Mouse (Mus musculus): ENCODE measurements around the gene Ackr4.

GRCm38 (mm10) chr9:104098256-104098655 is 28.5 kb downstream of the Ackr4 start:
- TF ChIP-seq CTCF (IDR thresholded peaks at IDR 0.05; ENCODE audit: low read depth, low read length) (no peak), TAL1 (conservative IDR thresholded peaks at IDR 0.05; ENCODE audit: low read depth, low read length) (no peak), POLR2AphosphoS5 (IDR thresholded peaks at IDR 0.05; ENCODE audit: insufficient replicate concordance, low read depth, low read length) (no peak), GATA1 (IDR thresholded peaks at IDR 0.05; ENCODE audit: borderline replicate concordance, low read length) (no peak), GATA2 (IDR thresholded peaks at IDR 0.05; ENCODE audit: borderline replicate concordance, low read depth, low read length) (no peak)
